Mouse (Mus musculus) frontal cortex, adult 2 months (tissue): Measurements from ENCODE around the gene Sema4a. TPM values are rescaled to one million over a fixed set of nuclear protein-coding genes. Genes with fewer than 3 reads are reported as not detected.

Experiments
- DNase-seq, 2 experiments: peaks; one replicate each; pipeline ENCODE4 v3.0.0; 2022; ENCODE audit warnings: low spot score in 1 of 2; ENCODE audit errors: extremely low spot score in 1 of 2
- polyA plus RNA-seq: library from polyadenylated mRNA; depleted of rRNA; stranded (reverse); fragments of >200 nt; gene quantifications from 2 replicates; pipeline ENCODE4 v1.2.3, GENCODE M21; 2012

The Sema4a gene
- polyA plus RNA-seq, 1 experiment, result 66.2 TPM

GRCm38 (mm10) chr3:88458778-88459219 lies 2.2 kb downstream of the Sema4a start:
- peak in 1 of 2 experiments; percentile 67 for DNase-seq

GRCm38 (mm10) chr3:88456746-88457532 lies 4.0 kb downstream of the Sema4a start:
- DNase-seq, result no peak

- DNase-seq, result no peak
These were observed 4.7 kb downstream of the Sema4a start for GRCm38 (mm10) chr3:88456313-88456712.

GRCm38 (mm10) chr3:88455588-88456264 lies 5.3 kb downstream of the Sema4a start:
- no peak for DNase-seq

GRCm38 (mm10) chr3:88454762-88455587 lies 6.0 kb downstream of the Sema4a start:
- no peak for DNase-seq

GRCm38 (mm10) chr3:88453986-88454385 lies 7.0 kb downstream of the Sema4a start:
- no peak for DNase-seq

GRCm38 (mm10) chr3:88453369-88453768 lies 7.6 kb downstream of the Sema4a start:
- DNase-seq, result no peak

GRCm38 (mm10) chr3:88452716-88453115 lies 8.3 kb downstream of the Sema4a start:
- DNase-seq, result no peak

- no peak for DNase-seq
These were observed 8.7 kb downstream of the Sema4a start for GRCm38 (mm10) chr3:88452246-88452645.

- no peak for DNase-seq
These were observed 10.4 kb downstream of the Sema4a start for GRCm38 (mm10) chr3:88450379-88451131.

- DNase-seq, result no peak
These were observed 11.5 kb downstream of the Sema4a start for GRCm38 (mm10) chr3:88449395-88450023.

- DNase-seq, result no peak
These were observed 12.5 kb downstream of the Sema4a start for GRCm38 (mm10) chr3:88448443-88448842.

- DNase-seq, result no peak
These were observed 13.3 kb downstream of the Sema4a start for GRCm38 (mm10) chr3:88447676-88448183.

GRCm38 (mm10) chr3:88446471-88447123 lies 14.4 kb downstream of the Sema4a start:
- no peak for DNase-seq

- DNase-seq, result no peak
These were observed 18.1 kb downstream of the Sema4a start for GRCm38 (mm10) chr3:88442888-88443287.

- DNase-seq, result no peak
These were observed 18.5 kb downstream of the Sema4a start for GRCm38 (mm10) chr3:88442488-88442887.

- peak; percentile 48 to 72 for DNase-seq
These were observed 20.2 kb downstream of the Sema4a start for GRCm38 (mm10) chr3:88440500-88441381.

GRCm38 (mm10) chr3:88439582-88439981 lies 21.4 kb downstream of the Sema4a start:
- no peak for DNase-seq
